Mouse (Mus musculus): ENCODE data around the gene Otud7a. TPM values are rescaled to one million over a fixed set of nuclear protein-coding genes. Genes with fewer than 3 reads are reported as not detected.

Otud7a gene
- total RNA-seq, 2 experiments from 2014 or later: 0.35 TPM; not detected in 1

- intact Hi-C loops (cut with DNase I): loop anchor here (10.0 kb wide), 1 partner anchor 986 kb away; no protein-coding TSS in a partner anchor
Observed at GRCm38 (mm10) chr7:63758240-63758826, 313.8 kb downstream of the Otud7a start.

GRCm38 (mm10) chr7:63759606-63760005, 315.1 kb downstream of the Otud7a start:
- intact Hi-C loops (cut with DNase I): loop anchor here (10.0 kb wide), 1 partner anchor 985 kb away; no protein-coding TSS in a partner anchor
- DNase-seq: no peak

More at GRCm38 (mm10) chr7:63758240-63758826, 313.8 kb downstream of the Otud7a start:
- DNase-seq: no peak

GRCm38 (mm10) chr7:63762529-63762928, 318.0 kb downstream of the Otud7a start:
- DNase-seq: no peak
- intact Hi-C loops (cut with DNase I): no loop called here

- intact Hi-C loops (cut with DNase I): no loop called here
- DNase-seq: no peak
Observed at GRCm38 (mm10) chr7:63768398-63769029, 324.0 kb downstream of the Otud7a start.

- intact Hi-C loops (cut with DNase I): no loop called here
Observed at GRCm38 (mm10) chr7:63773268-63773667, 328.7 kb downstream of the Otud7a start.

GRCm38 (mm10) chr7:63774291-63774690, 329.7 kb downstream of the Otud7a start:
- intact Hi-C loops (cut with DNase I): no loop called here
- no peak for DNase-seq

More at GRCm38 (mm10) chr7:63773268-63773667, 328.7 kb downstream of the Otud7a start:
- DNase-seq: no peak

- intact Hi-C loops (cut with DNase I): no loop called here
- no peak for DNase-seq
Observed at GRCm38 (mm10) chr7:63777328-63777727, 332.8 kb downstream of the Otud7a start.

- no peak for DNase-seq
- intact Hi-C loops (cut with DNase I): no loop called here
Observed at GRCm38 (mm10) chr7:63780821-63781220, 336.3 kb downstream of the Otud7a start.

GRCm38 (mm10) chr7:63789743-63790142, 345.2 kb downstream of the Otud7a start:
- DNase-seq: no peak
- intact Hi-C loops (cut with DNase I): no loop called here

GRCm38 (mm10) chr7:63796001-63796632, 351.6 kb downstream of the Otud7a start:
- intact Hi-C loops (cut with DNase I): no loop called here
- DNase-seq: no peak

- intact Hi-C loops (cut with DNase I): no loop called here
Observed at GRCm38 (mm10) chr7:63798446-63798845, 353.9 kb downstream of the Otud7a start.

GRCm38 (mm10) chr7:63799304-63799703, 354.8 kb downstream of the Otud7a start:
- intact Hi-C loops (cut with DNase I): no loop called here
- DNase-seq: no peak

More at GRCm38 (mm10) chr7:63798446-63798845, 353.9 kb downstream of the Otud7a start:
- DNase-seq: no peak

GRCm38 (mm10) chr7:63802751-63803150, 358.2 kb downstream of the Otud7a start:
- peak; percentile 32 for DNase-seq
- intact Hi-C loops (cut with DNase I): no loop called here

Other genes starting within 250 kb of the Otud7a start
- under 1 TPM in 1 of 2 experiments, not detected in 1; 0.20 TPM for gene Chrna7, start 232.2 kb upstream of the Otud7a start, total RNA-seq (2021)

Data from gastrocnemius, postnatal 36 days (tissue).